Mouse (Mus musculus) v-Abl transformed pro-B cells (cell line): ENCODE measurements around the gene Tdpoz2.
"Not testable (repeated sequence)": the region's sequence is repeated elsewhere in the genome, so short reads cannot be mapped to it uniquely, and the experiment has no call there.

Experiments
- in situ Hi-C, 2 experiments: fragments of 400-800 bp; cut with MboI; formaldehyde crosslinking; loops; one replicate each; pipeline ENCODE4 v1.15.1; 2025; ENCODE audit not compliant: unreplicated experiment in 2 of 2

Gene Tdpoz2

DNA sequence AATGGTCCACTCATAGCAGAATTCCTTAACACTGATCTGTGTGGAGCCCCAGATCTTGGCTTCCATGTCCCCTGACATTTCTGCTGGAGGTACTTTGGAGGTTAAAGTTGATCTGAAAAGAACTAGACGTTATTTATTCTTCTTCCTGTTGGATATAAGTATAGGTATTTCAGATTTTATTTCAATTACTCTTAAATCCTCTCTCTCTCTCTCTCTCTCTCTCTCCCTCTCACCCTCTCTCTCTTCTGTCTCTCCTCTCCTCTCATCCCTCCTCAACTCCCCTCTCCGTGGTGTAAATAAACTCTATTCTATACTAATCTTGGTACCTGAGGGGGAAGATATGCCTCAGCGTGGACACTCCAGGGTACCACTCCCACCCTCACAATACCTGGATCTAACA lies at the start of gene Tdpoz2:
Gene Tdpoz2 (minus strand): TSS at position 101 of the 400 bp plus-strand sequence.
- in situ Hi-C loops = loop anchor here in 1 of 2 experiments (5.0 kb wide), 1 partner anchor 125 kb away; no protein-coding TSS in a partner anchor

DNA sequence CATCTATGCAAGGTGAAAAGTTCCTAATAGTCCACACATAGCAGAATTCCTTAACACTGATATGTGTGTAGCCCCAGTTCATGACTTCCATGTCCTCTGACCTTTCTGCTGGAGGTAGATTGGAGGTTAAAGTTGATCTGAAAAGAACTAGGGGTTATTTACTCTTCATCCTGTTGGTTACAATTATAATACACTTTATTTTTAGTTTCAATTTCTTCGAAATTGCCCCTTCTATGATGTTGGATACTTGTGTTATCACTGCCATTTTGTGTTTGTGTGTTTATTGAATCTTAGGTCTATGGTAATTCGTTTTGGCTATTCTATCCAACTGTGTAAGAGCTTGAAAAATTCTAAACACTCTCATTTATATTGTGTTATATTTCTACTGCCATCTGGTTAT lies 40.5 kb upstream of the Tdpoz2 start, which contains the start of gene Gm37596:
Gene Gm37596 (minus strand): TSS at position 101 of the 400 bp plus-strand sequence.
- in situ Hi-C loops = not testable (repeated sequence)

- in situ Hi-C loops = not testable (repeated sequence)
Observed at GRCm38 (mm10) chr3:93676210-93676609, 23.7 kb upstream of the Tdpoz2 start, which contains the start of gene Tdpoz1. TSS of gene Tdpoz1 (minus strand) at chr3:93676310.

- in situ Hi-C loops = not testable (repeated sequence)
Observed at GRCm38 (mm10) chr3:93670805-93671503, 18.5 kb upstream of the Tdpoz2 start.

DNA sequence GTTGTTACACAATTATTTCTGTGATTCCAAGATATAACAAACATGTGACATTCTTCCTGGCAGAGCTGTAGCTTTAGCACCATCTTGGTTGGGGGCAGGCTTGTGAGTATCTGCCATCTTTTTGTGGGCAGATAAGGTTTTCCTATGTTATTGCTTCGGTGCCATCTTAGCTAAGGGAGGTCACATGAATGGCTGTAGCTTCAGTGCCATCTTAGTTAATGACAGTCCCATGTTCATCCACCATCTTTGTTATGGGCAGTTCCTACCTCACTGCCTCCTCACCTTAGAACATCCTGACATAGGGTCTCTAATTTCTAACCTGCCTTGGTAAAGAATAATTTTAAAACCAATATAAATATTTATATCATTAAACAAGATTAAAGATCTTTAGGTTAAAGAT lies 1.8 kb upstream of the Tdpoz2 start:
- in situ Hi-C loops = loop anchor here in 1 of 2 experiments (5.0 kb wide), 1 partner anchor 123 kb away; no protein-coding TSS in a partner anchor

- in situ Hi-C loops = not testable (repeated sequence)
Observed at GRCm38 (mm10) chr3:93630917-93631714, 21.4 kb downstream of the Tdpoz2 start.

DNA sequence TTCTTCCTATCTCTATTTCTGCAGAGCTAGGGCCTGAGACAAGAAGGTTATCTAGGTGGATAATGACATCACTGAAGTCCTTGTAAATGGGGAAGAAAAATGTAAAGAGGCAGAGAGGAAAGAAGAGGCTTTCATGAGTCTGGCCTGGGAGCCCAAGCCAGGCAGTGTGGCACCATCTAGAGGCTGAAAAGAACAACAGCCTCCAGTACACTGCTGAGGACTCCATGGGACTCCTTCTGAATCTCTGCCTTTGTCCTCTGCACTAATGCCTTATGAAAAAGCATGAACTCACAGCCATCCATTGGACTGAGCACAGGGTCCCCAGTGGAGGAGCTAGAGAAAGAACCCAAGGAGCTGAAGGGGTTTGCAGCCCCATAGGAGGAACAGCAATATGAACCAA lies 43.5 kb downstream of the Tdpoz2 start:
- in situ Hi-C loops = loop anchor here (5.0 to 25.0 kb wide), 3 partner anchors 62 to 1447 kb away; no protein-coding TSS in a partner anchor

- in situ Hi-C loops = loop anchor here (5.0 to 25.0 kb wide), 4 partner anchors 55 to 1440 kb away; no protein-coding TSS in a partner anchor
Observed at GRCm38 (mm10) chr3:93601903-93602302, 50.6 kb downstream of the Tdpoz2 start.
